24 mouse cellular contexts compared by ENCODE assay signal in genomic region chr10:70237936-70238335, GRCm38 (mm10). TPM values are rescaled to one million over a fixed set of nuclear protein-coding genes. Genes with fewer than 3 reads are reported as not detected.
DNase-seq lines count a peak whose midpoint lies in the region; ATAC-seq and TF ChIP-seq lines count a peak whose summit lies in the region.
"Had no signal": no experiment of that assay in that cellular context is flagged by ENCODE, and none has a peak within 500 bp of the region (broad histone marks: within the 10 kb centered on the region; RNA-seq: fewer than 3 reads in every experiment).

No protein-coding gene starts in this region.

- no peak overlapping the region for H3K4me3 ChIP-seq in kidney, adult 2 months (ENCODE audit: insufficient read depth, low read depth, low read length)
- no peak overlapping the region for H3K4me3 ChIP-seq in kidney, embryonic 16.5 days (ENCODE audit: low read length)

- TF ChIP-seq POLR2A in kidney, adult 2 months (IDR thresholded peaks at IDR 0.05; ENCODE audit: low read depth, low read length) = no peak

- intact Hi-C loops in heart, postnatal 10 days (cut with DNase I) = no loop called here

- no peak for ATAC-seq in kidney, embryonic 16.5 days (ENCODE audit: low FRiP score, low TSS enrichment)
- ATAC-seq: activated CD4-positive, CD25-positive, alpha-beta regulatory T cell, adult 4 months; CD4-positive, CD25-positive, alpha-beta regulatory T cell, adult 4 months; Patski had no signal

- H3K4me2 ChIP-seq in kidney, embryonic 16.5 days (replicated peaks; ENCODE audit: low read depth, low read length) = no peak overlapping the region

- no peaks in the 10 kb centered on the region for H3K9me3 ChIP-seq in kidney, embryonic 16.5 days (ENCODE audit: low read length)

- peaks cover 4% of the 10 kb centered on the region; the same call in 1 of the 2 replicates for H3K4me1 ChIP-seq in kidney, adult 2 months (ENCODE audit: control insufficient read depth, insufficient read depth, low read length)
- H3K4me1 ChIP-seq in kidney, embryonic 16.5 days (ENCODE audit: insufficient read depth, low read length) = 0 out of 2 replicates have a peak, but pooled peaks cover 2% of the 10 kb centered on the region

- H3K27ac ChIP-seq in kidney, adult 2 months (ENCODE audit: insufficient read depth, low read depth, low read length) = peak overlapping the region; percentile 65
- no peak overlapping the region for H3K27ac ChIP-seq in kidney, embryonic 16.5 days (ENCODE audit: low read length)

- no peaks in the 10 kb centered on the region for H3K36me3 ChIP-seq in kidney, adult 2 months (ENCODE audit: control insufficient read depth, insufficient read depth, low read length)
- H3K36me3 ChIP-seq in kidney, embryonic 16.5 days (ENCODE audit: insufficient read depth, low read length) = no peaks in the 10 kb centered on the region
- H3K36me3 ChIP-seq: G1E had no signal

- no peak for TF ChIP-seq CTCF in kidney, adult 2 months (conservative IDR thresholded peaks at IDR 0.05; ENCODE audit: insufficient read depth, insufficient read length, low read depth, low read length)

- H3K9ac ChIP-seq in kidney, embryonic 16.5 days (replicated peaks; ENCODE audit: low read length) = no peak overlapping the region

- H3K27me3 ChIP-seq in kidney, adult 2 months (replicated peaks; ENCODE audit: control insufficient read depth, insufficient read depth, low read length) = no peaks in the 10 kb centered on the region
- no peaks in the 10 kb centered on the region for H3K27me3 ChIP-seq in kidney, embryonic 16.5 days (ENCODE audit: insufficient read depth, low read length)
- H3K27me3 ChIP-seq: CH12.LX had no signal

- 40% methylated on average over 2 of the region's 2 CpGs for WGBS in kidney, adult 2 months
- WGBS in kidney, embryonic 16.5 days = 60% methylated on average over 2 of the region's 2 CpGs

- peak; percentile 6 for DNase-seq in heart, adult 11 months
- no peak for DNase-seq in heart, postnatal 10 days
- DNase-seq in kidney, adult 2 months = peak; percentile 73
- no peak for DNase-seq in kidney, adult 18-20 months
- peak; percentile 78 for DNase-seq in kidney, adult 9 months
- DNase-seq: adrenal gland, adult 2 months; adrenal gland, adult 8-10 months; adrenal gland, postnatal 10 days; adrenal gland, postnatal 14 days; adrenal gland, postnatal 25 days; adrenal gland, postnatal 36 days; B cell, adult 2 months; cerebellum, adult 11 months; cerebellum, adult 11-12 months; cerebellum, adult 18-20 months had no signal

RNA-seq across cellular contexts. Expression of gene Slc16a9, which starts 7.0 kb away (rescaled TPM):
- 1 to 10 TPM; 2.5 to 3.0 TPM for total RNA-seq in heart, postnatal 10 days (2021)
- polyA plus RNA-seq in kidney, adult 2 months (2012; rRNA removed) = 68.9 and 77.1 TPM in 2 replicates
- polyA plus RNA-seq in kidney, embryonic 16.5 days (2015; fragmentation: Nextera tagmentation; extraction: Ambion mirVana) = 5.2 and 5.5 TPM in 2 replicates
- total RNA-seq: CH12.LX, MEL had no signal
- polyA plus RNA-seq: activated CD4-positive, CD25-positive, alpha-beta regulatory T cell, adult 4 months; C2C12; CD4-positive, CD25-positive, alpha-beta regulatory T cell, adult 4 months; G1E had no signal

RNA-seq across cellular contexts. Expression of gene Mrln, which starts 33.5 kb away (rescaled TPM):
- under 1 TPM; 0.91 to 0.92 TPM for total RNA-seq in heart, postnatal 10 days (2021)
- 1.0 and 2.5 TPM in 2 replicates for polyA plus RNA-seq in kidney, adult 2 months (2012; rRNA removed)
- polyA plus RNA-seq in kidney, embryonic 16.5 days (2015; fragmentation: Nextera tagmentation; extraction: Ambion mirVana) = 4.9 and 7.5 TPM in 2 replicates
- total RNA-seq: adrenal gland, postnatal 14 days; adrenal gland, postnatal 25 days; adrenal gland, postnatal 36 days; CH12.LX; ES-E14; MEL had no signal
- polyA plus RNA-seq: activated CD4-positive, CD25-positive, alpha-beta regulatory T cell, adult 4 months; adrenal gland, adult 2 months; CD4-positive, CD25-positive, alpha-beta regulatory T cell, adult 4 months; G1E; Patski had no signal

Comparison
In these comparisons a context has a peak if more than half of its experiments do, and no peak if none do; other contexts are left out.
1. DNase-seq: peak in heart, adult 11 months (single experiment), kidney, adult 2 months (single experiment) and kidney, adult 9 months (single experiment); none in heart, postnatal 10 days (0 of 2) and kidney, adult 18-20 months (single experiment).
2. RNA of gene Slc16a9, which starts 7.0 kb away (polyA plus RNA-seq): 68.9 to 77.1 TPM in kidney, adult 2 months; 5.2 to 5.5 TPM in kidney, embryonic 16.5 days; every median in the first group is over 10 times any median in the second.